Mouse (Mus musculus) limb, embryonic 15.5 days (tissue): ENCODE data around the gene Wdr44. TPM values are rescaled to one million over a fixed set of nuclear protein-coding genes. Genes with fewer than 3 reads are reported as not detected.

Experiments
- polyA plus RNA-seq: library from polyadenylated mRNA; unstranded; fragments of >200 nt; fragmentation: Nextera tagmentation; extraction: Ambion mirVana; gene quantifications from 2 replicates; pipeline ENCODE4 v1.2.1, GENCODE M21; 2015

The Wdr44 gene
- polyA plus RNA-seq, 1 experiment from 2014 or later = 13.0 TPM

Other genes starting within 250 kb of the Wdr44 start
- gene Gm4907, start 189.5 kb downstream of the Wdr44 start, polyA plus RNA-seq = not detected in 2 replicates